Mouse (Mus musculus) lung, postnatal 25 days (tissue): ENCODE results near the gene Caskin2.
"Not testable (repeated sequence)": the region's sequence is repeated elsewhere in the genome, so short reads cannot be mapped to it uniquely, and the experiment has no call there.

Source experiments
- DNase-seq: peaks from one replicate; pipeline ENCODE4 v3.0.0; 2022; ENCODE audit warnings: low spot score

The Caskin2 gene

GRCm38 (mm10) chr11:115765103-115765606 is 48.3 kb downstream of the Caskin2 start, which contains the start of gene Tmem94:
Tmem94 (plus strand) TSS chr11:115765433.
- DNase-seq, result peak; percentile 97

DNA sequence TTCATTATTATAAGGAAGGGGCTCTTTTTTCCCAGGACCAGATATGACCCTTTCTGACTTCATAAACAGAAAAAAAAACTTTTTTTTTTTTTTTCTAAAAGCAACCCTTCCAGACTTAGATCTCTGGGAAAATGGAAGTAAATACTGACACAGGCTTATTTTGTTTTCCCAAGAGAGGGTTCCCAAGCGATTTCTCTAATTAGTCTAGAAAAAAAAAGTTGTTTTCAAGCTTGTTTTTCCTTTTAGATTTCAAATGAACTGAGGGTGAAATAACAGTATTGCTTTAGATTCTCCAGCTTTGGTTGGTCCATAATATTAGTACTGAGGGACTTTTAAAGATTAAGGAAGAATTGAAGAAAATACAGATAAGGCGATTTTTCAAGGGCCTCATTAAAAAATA is 48.7 kb downstream of the Caskin2 start:
- no peak for DNase-seq

- DNase-seq, result not testable (repeated sequence)
Measured at GRCm38 (mm10) chr11:115762176-115762575, 51.3 kb downstream of the Caskin2 start.

- DNase-seq, result no peak
Measured at GRCm38 (mm10) chr11:115753485-115753884, 60.0 kb downstream of the Caskin2 start.

- DNase-seq, result no peak
Measured at GRCm38 (mm10) chr11:115752653-115753052, 60.8 kb downstream of the Caskin2 start.

DNA sequence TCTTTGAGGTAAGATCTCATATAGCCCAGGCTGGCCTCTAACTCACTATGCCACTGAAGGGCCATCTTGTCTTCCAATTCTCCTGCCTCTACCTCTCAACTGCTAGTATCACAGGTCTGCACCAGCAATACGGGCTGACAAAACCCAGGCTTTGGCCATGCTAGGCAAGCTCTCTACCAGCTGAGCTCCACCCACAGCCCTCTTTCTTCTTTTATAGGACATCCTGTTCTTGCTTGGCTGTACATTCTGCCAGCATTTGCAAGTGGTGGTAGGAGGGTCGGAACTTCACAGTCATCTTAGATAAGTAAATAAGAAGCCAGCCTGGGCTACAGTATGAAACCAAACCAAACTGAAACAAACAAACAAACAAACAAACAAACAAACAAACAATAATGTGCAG is 61.7 kb downstream of the Caskin2 start:
- no peak for DNase-seq

DNA sequence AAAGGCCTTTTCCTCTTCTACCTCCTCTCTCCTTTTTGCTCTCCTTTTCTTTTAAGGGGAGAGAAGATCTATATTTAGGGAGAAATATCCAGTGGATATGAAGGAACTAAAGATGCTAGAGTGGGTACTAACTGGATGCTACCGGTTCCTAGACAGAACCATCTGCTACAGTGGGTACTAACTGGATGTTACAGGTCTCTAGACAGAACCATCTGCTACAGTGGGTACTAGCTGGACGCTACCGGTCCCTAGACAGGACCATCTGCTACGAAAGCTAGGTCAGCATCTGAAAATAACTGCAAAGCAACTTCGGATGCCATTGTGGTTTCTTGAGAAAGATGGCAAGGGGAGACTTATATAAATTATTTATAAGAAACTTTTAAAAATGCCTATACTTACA is 63.6 kb downstream of the Caskin2 start:
- no peak for DNase-seq
